Mouse (Mus musculus) layer of hippocampus, postnatal 25 days (tissue): Measurements from ENCODE around the gene Gtpbp10. TPM values are rescaled to one million over a fixed set of nuclear protein-coding genes. Genes with fewer than 3 reads are reported as not detected.

Experiments
- DNase-seq, 2 experiments: peaks; one replicate each; pipeline ENCODE4 v3.0.0; 2022; ENCODE audit warnings: mixed read lengths in 2 of 2, low spot score in 1 of 2; ENCODE audit errors: extremely low spot score in 1 of 2
- total RNA-seq, 2 experiments: library from RNA; stranded (reverse); gene quantifications; 2 replicates each; pipeline ENCODE4 v1.2.3; 2021

The Gtpbp10 gene
- total RNA-seq, result 10 to 100 TPM in 1 of 2 experiments, 1 to 10 TPM in 1; 9.9 to 10.8 TPM

- DNase-seq, result peak; percentile 92 to 96
Measured at GRCm38 (mm10) chr5:5559079-5559740, at the start of gene Gtpbp10. Gene Gtpbp10, minus strand, starts transcription at chr5:5559538.

GRCm38 (mm10) chr5:5587686-5588085 is 28.3 kb upstream of the Gtpbp10 start:
- no peak for DNase-seq

- peak in 1 of 2 experiments; percentile 5 for DNase-seq
Measured at GRCm38 (mm10) chr5:5573749-5574317, 14.5 kb upstream of the Gtpbp10 start, which contains the start of gene Gm8773. Gene Gm8773, plus strand, starts transcription at chr5:5573799.

GRCm38 (mm10) chr5:5562435-5562834 is 3.1 kb upstream of the Gtpbp10 start:
- no peak for DNase-seq

GRCm38 (mm10) chr5:5561041-5561706 is 1.8 kb upstream of the Gtpbp10 start:
- no peak for DNase-seq

- DNase-seq, result no peak
Measured at GRCm38 (mm10) chr5:5559798-5560197, 460 bp upstream of the Gtpbp10 start.

GRCm38 (mm10) chr5:5551110-5551509 is 8.2 kb downstream of the Gtpbp10 start:
- no peak for DNase-seq

- DNase-seq, result no peak
Measured at GRCm38 (mm10) chr5:5540385-5540784, 19.0 kb downstream of the Gtpbp10 start.

- DNase-seq, result no peak
Measured at GRCm38 (mm10) chr5:5539771-5540170, 19.6 kb downstream of the Gtpbp10 start.

- no peak for DNase-seq
Measured at GRCm38 (mm10) chr5:5536131-5536530, 23.2 kb downstream of the Gtpbp10 start.

- no peak for DNase-seq
Measured at GRCm38 (mm10) chr5:5533656-5534420, 25.5 kb downstream of the Gtpbp10 start.

GRCm38 (mm10) chr5:5515411-5515810 is 43.9 kb downstream of the Gtpbp10 start:
- no peak for DNase-seq

- peak; percentile 92 to 94 for DNase-seq
Measured at GRCm38 (mm10) chr5:5514196-5515076, 44.9 kb downstream of the Gtpbp10 start, which contains the start of gene Cldn12. Gene Cldn12, minus strand, starts transcription at chr5:5514958.

- DNase-seq, result no peak
Measured at GRCm38 (mm10) chr5:5511401-5511800, 47.9 kb downstream of the Gtpbp10 start.

- DNase-seq, result no peak
Measured at GRCm38 (mm10) chr5:5510989-5511388, 48.3 kb downstream of the Gtpbp10 start.

GRCm38 (mm10) chr5:5510304-5510887 is 48.9 kb downstream of the Gtpbp10 start:
- no peak for DNase-seq

GRCm38 (mm10) chr5:5508231-5508630 is 51.1 kb downstream of the Gtpbp10 start:
- no peak for DNase-seq

- DNase-seq, result peak; percentile 31 to 65
Measured at GRCm38 (mm10) chr5:5507701-5508225, 51.6 kb downstream of the Gtpbp10 start.

- no peak for DNase-seq
Measured at GRCm38 (mm10) chr5:5504456-5504855, 54.9 kb downstream of the Gtpbp10 start.
